Mouse (Mus musculus): ENCODE results near the gene Ntn4.
A peak's percentile ranks its signal among the peaks of the same experiment; 100 is the strongest.

Ntn4 gene

GRCm38 (mm10) chr10:93640521-93640952 lies at the start of gene Ntn4:
Ntn4 (plus strand) TSS chr10:93640681.
- no peak for DNase-seq

- peak in 1 of 2 experiments; percentile 20 for DNase-seq
Measured at GRCm38 (mm10) chr10:93592456-93592855, 48.0 kb upstream of the Ntn4 start.

- DNase-seq, result peak; percentile 71 to 84
Measured at GRCm38 (mm10) chr10:93594022-93594482, 46.4 kb upstream of the Ntn4 start.

GRCm38 (mm10) chr10:93595831-93596230 lies 44.6 kb upstream of the Ntn4 start:
- no peak for DNase-seq

GRCm38 (mm10) chr10:93596641-93597040 lies 43.8 kb upstream of the Ntn4 start:
- DNase-seq, result no peak

GRCm38 (mm10) chr10:93602309-93602708 lies 38.2 kb upstream of the Ntn4 start:
- no peak for DNase-seq

- no peak for DNase-seq
Measured at GRCm38 (mm10) chr10:93603256-93603655, 37.2 kb upstream of the Ntn4 start.

GRCm38 (mm10) chr10:93606326-93606725 lies 34.2 kb upstream of the Ntn4 start:
- DNase-seq, result no peak

GRCm38 (mm10) chr10:93608051-93608450 lies 32.4 kb upstream of the Ntn4 start:
- DNase-seq, result no peak

- DNase-seq, result no peak
Measured at GRCm38 (mm10) chr10:93609236-93609635, 31.2 kb upstream of the Ntn4 start.

GRCm38 (mm10) chr10:93610896-93611295 lies 29.6 kb upstream of the Ntn4 start:
- DNase-seq, result no peak

GRCm38 (mm10) chr10:93611419-93612007 lies 29.0 kb upstream of the Ntn4 start:
- peak in 1 of 2 experiments; percentile 32 for DNase-seq

- DNase-seq, result no peak
Measured at GRCm38 (mm10) chr10:93614850-93615249, 25.6 kb upstream of the Ntn4 start.

- DNase-seq, result no peak
Measured at GRCm38 (mm10) chr10:93620438-93621179, 19.9 kb upstream of the Ntn4 start.

GRCm38 (mm10) chr10:93623725-93624124 lies 16.8 kb upstream of the Ntn4 start:
- DNase-seq, result no peak

- no peak for DNase-seq
Measured at GRCm38 (mm10) chr10:93624151-93624550, 16.3 kb upstream of the Ntn4 start.

GRCm38 (mm10) chr10:93630310-93630709 lies 10.2 kb upstream of the Ntn4 start:
- DNase-seq, result no peak

- no peak for DNase-seq
Measured at GRCm38 (mm10) chr10:93632086-93632485, 8.4 kb upstream of the Ntn4 start.

GRCm38 (mm10) chr10:93633563-93633962 lies 6.9 kb upstream of the Ntn4 start:
- no peak for DNase-seq

GRCm38 (mm10) chr10:93633971-93634370 lies 6.5 kb upstream of the Ntn4 start:
- no peak for DNase-seq

GRCm38 (mm10) chr10:93635941-93636340 lies 4.5 kb upstream of the Ntn4 start:
- no peak for DNase-seq

- DNase-seq, result peak; percentile 45 to 61
Measured at GRCm38 (mm10) chr10:93640953-93641820, 706 bp downstream of the Ntn4 start.
